Mouse (Mus musculus): ENCODE results near the gene Smpd3.

Smpd3 gene

DNA sequence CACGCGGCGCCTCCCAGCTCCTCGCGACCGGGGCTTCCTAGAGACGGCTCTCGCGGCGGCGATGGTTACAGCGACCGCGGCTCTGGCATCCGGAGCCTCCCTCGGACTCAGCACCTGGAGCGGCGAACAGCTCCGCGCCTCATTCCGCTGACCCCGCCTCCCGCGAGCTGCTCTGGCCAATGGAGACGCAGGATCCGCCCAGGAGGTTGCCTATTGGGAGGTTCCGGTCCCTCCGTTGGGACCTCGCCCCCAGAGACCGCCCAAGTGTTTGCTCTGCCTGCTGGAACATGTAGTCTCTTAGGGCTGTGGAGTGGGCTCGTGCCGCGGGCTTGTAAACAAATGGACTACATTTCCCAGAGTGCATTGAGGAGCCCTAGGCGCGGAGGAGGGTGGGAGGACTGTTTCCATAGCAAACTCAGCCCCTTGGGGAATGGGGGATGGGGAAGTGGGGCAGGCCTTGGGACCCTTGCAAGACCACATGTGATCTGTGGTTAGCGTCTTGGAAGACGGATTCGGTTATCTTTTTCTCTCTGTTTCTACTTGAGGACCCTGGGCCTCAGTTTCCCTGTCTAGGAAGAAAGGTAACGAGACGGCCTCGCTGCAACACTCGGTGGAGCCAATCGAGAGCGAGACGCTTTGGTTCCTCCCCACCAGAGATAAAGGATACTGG is at the start of gene Smpd3:
Smpd3 (minus strand) TSS at position 137 of the 670 bp plus-strand sequence.
- DNase-seq (ENCODE audit: low read depth, low spot score): peak; percentile 98

DNA sequence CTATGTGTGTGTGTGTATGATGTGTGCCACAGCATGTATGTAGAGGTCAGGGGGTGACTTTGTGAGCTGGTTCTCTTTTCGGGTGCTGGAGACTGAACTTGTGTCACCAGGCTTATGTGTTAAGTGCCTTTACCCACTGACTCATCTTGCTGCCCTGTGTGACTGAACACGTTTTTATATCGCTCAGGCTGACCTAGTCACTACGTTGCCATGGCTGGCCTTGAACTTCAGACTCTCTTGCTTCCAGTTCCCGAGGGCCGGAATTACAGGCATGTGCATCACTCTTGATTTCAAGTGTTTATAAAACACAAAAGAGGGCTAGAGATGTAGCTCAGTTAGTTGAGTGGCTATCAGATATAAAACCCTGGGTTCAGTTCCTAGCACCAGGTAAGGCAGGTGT is 43.2 kb upstream of the Smpd3 start:
- no peak for DNase-seq (ENCODE audit: low read depth, low spot score)

DNA sequence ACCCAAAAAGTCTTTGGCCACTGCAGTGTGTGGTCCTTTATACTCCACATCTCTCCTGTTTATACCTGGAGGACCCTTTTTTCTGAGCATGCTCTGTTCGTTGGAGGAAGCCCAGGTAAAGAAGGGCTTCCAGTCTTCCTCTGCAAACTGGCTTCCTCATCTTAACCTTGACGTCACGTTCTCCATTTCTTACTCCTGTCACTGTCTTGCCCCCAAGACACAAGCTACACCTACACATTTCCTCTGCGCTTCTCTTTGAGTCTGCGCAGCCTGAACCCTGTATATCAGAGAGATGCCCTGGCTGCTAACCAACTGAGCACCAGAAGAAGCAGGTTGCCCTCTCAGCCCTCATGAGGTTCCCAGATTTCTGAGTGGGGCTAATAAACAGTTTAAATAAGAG is 41.6 kb upstream of the Smpd3 start:
- no peak for DNase-seq (ENCODE audit: low read depth, low spot score)

DNA sequence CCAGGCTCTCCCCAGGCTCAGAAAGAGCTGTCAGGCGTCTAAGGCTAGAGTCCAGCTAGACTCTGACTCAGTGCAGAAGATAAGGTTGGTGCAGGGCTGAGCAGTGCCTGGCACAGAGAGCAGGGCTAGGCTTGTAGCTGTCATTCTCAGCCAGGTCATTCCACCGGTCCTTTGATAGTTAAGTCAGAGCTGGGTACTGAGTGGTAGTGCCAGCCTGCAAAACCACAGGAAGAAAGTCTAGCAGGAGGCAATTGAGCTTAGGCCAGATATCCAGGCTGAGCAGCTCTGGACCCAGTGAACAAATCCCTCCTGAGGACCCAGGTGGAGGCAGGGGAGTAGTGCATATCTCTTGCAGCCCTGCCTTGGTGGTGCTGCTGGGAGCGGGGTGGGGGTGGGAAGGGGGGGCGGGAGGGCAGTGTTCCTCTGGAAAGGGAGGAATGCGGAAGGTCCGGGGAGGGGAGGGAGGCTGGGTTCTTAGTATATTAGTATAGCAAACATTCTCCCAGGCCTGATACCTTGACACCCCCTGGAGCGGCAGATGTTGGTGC is 40.8 kb upstream of the Smpd3 start:
- no peak for DNase-seq (ENCODE audit: low read depth, low spot score)

DNA sequence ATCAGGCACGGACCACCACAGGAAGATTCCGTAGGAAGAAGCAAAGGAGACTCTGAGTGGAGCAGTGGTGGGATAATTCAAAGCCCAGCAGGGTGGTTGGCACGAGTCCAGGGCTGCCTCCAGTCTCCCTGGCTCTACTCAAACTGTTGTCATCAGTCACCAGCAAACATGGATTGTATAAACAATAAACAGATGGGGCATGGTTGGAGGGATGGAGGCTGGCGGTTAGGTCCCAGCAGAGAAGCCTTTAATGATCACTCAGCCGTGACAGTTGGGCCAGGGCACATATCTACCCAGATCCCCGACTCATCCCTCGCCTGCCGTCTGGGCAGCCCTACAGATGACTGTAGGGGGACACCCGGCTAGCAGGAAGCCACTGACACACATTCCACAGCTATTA is 39.1 kb upstream of the Smpd3 start:
- no peak for DNase-seq (ENCODE audit: low read depth, low spot score)

DNA sequence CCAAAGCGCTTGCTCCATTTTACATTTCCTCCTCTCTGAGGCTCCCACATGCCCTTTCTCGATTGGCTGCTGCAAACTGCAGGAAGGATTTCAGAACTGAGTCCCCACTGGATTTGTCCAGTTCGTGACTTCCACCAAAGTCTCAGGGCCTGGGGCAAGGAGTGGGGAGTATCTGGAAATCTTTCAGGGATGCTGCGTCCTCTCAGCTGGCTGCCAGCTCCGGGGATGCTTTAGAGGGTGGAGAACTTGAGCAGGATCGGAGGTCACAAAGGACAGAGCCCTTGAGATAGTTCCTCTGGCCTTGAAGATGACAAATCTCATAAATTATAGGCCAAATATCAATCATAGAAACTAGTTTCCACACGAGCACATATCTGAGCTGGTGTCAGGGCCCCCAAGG is 38.2 kb upstream of the Smpd3 start:
- DNase-seq (ENCODE audit: low read depth, low spot score): no peak

DNA sequence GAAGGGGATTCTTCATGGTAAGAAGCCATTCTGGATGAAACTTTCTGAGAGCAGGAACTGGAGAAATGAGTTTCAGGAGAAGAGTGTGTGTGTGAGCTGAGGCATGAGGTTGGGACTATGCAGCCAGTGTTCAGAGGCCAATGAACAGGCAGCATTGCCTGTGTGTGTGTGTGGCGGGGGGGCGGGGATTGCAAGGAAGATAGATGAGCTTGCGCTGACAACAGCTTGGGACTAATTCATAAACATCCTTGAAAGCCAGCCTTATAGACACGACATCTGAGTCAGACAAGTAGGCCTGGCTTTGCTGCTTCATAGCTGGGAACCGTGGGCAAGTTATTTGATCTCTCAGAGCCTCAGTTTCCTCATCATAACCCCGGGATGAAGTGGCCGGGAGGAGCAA is 31.3 kb upstream of the Smpd3 start:
- no peak for DNase-seq (ENCODE audit: low read depth, low spot score)

DNA sequence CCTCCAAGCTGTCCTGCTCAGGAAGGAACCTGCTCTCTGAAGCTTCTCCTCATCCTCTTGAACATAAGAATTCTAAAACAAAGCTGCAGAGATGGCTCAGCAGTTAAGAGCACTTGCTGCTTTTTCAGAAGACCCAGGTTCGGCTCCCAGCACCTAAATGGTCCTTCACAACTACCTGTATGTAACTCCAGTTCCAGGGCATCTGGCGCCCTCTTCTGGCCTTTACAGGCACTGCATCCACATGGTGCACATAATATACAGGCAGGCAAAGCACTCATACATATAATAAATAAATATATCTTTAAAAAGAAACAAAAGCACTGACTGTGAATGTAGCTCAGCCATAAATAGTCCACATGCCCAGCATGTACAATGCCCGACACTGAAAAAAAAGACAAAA is 30.7 kb upstream of the Smpd3 start:
- no peak for DNase-seq (ENCODE audit: low read depth, low spot score)

DNA sequence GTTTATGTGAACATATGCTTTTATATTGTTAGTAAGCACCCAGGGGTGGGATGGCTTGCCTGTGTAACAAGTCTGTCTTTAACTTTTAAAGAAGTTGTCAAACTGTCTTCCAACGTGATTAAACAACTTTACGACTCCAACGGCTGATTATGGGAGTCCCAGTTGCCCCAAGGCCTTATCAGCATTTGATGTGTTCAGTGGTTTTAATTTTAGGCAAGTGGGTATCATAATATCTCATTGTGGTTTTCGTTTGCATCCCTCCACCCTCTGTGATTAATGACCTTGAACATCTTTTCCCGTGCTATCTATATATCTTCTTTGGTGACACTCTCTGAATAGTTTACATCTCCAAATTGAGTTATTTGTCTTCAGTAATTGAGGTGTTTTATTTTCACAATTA is 27.0 kb upstream of the Smpd3 start:
- DNase-seq (ENCODE audit: low read depth, low spot score): no peak

DNA sequence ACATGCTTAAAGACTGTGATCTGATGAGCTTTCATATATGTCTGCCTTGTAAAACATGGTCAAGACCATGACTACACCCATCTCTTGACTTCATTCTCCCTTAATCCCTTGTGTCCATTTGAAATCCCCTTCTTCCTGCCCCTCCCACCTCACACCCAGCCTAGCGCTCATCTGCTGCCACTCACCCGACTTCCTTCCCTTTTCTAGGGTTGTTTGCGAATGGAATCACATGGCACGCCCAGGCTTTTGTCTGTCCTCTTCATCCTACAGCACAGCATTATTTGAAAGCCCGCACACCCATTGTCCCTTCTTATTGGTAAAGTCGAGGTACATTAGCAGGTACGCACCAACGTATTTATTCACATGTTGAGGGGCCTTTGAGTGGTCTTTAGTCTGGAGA is 26.5 kb upstream of the Smpd3 start:
- DNase-seq (ENCODE audit: low read depth, low spot score): no peak

DNA sequence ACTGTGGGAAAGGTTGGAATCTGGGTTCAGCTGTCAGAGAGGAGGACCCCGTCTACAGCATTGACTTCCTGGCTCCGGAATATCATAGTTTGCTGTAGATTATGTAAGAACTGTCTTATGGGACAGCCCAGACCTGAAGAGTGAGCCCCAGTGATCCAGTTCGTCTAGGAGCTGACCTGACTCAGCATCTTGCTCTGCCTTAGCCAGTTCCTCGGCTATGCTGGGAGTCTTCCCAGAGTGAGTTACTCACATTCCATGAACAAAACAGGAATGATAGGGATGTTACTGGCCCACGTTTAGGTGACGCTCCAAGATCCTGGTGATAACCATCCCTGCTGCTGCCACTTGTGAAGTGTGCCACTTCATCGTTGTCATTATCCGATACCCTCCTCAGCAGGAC is 25.5 kb upstream of the Smpd3 start:
- no peak for DNase-seq (ENCODE audit: low read depth, low spot score)

DNA sequence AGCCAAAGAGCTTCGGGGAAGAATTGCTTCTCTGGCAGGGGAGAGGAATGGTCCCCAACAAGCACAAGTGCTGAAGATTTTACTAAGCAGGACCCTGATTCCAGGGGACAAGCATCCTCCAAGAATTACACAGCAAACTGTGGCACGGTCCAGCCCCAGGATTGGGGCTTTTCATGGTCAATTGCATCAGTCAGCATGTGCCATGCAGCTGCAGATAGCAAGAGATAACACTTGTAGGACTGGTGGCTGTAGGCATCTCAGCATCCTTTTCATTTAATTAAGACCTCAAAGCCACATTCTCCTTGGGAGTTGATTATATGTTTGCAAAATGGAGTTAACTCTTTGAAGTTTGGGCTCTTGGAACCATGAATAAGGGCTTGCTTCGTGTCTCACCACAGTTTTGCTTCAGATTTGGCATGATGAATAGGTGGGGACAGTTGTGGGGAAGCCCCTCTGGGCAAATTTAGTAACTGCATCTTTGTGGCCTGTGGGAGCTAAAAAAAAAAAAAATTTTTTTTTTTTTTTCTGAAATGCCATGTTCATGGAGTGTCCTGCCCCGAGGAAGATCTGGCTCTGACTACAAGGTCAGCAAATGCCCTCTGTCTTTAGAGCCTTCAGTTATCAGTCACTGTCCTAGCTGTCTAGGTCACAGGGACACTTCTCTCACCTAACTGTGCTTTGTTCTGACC is 22.0 kb upstream of the Smpd3 start:
- DNase-seq (ENCODE audit: low read depth, low spot score): no peak

DNA sequence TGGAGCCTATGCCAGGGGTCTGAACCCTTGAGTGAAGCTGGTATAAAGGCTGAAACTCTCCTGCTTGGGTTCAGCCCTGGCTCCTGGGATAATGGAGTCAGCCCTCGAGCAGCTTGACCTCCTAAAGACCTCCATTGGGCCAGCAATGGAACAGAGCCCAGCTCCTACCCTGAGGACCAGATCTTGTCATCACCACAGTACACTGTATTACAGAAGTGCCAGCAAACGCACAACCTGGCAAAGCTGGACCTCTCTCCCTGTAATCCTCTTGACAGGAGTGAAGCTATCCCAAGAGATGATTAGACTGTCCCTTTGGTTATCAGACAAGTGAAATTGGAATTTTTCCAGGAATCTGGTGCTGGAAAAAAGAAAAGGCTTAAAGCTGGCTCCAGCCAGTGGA is 13.3 kb upstream of the Smpd3 start:
- DNase-seq (ENCODE audit: low read depth, low spot score): no peak

DNA sequence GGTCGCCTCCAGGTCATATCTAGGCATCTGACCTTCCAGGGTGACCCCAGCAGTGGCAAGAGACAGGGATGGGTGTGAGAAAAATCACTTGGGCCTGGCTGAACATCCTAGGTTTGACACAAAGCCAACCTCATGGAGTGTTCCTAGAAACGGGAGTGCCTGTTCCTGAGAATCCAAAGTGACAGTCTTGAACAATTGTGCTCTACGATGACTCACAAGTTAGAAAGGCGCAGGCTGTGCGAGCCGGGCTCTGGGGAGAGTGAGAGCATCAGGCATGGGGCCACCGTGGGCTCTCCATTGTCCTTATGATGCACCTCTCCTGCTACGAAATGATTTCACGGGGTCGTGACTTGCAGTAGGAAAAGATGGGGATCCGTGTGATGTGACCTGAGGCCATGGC is 11.6 kb upstream of the Smpd3 start:
- no peak for DNase-seq (ENCODE audit: low read depth, low spot score)

DNA sequence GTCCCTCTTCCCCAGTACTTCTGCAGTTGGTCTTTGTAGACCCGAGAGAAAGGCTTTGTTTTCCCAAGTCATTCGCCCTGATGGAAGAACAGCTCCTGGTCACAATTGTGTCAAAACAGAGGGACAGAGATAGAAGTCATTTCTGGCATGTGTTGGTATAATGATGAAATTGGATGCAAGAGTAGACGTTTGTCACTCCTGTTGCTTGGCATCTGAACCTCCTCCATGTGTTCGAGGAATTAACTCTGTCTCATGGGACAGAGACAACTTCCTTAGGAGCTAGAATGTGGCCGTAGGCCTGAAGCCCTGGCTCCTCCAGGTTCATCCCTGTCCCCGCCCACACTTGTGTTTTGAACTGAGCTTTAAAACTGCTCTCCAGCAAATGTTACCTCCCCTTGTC is 8.3 kb upstream of the Smpd3 start:
- no peak for DNase-seq (ENCODE audit: low read depth, low spot score)

DNA sequence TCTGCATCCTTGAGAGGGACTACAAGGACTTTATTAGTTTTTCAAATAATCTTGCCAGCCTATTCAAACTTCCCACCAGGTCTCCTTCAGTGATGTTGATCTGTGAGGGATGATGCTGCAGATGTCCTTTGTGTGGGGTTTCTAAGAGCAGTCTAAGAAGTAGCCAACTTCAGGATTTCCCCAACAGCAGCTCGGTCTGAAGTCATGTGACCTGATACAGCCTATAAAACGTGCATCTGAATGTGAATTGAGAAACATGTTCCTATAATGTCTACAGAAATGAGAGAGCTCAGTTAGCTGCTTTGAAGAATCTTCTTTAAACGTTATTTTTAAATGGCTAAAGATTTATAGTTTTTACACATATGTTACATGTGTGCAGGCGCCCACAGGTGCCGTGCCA is 5.7 kb upstream of the Smpd3 start:
- no peak for DNase-seq (ENCODE audit: low read depth, low spot score)

DNA sequence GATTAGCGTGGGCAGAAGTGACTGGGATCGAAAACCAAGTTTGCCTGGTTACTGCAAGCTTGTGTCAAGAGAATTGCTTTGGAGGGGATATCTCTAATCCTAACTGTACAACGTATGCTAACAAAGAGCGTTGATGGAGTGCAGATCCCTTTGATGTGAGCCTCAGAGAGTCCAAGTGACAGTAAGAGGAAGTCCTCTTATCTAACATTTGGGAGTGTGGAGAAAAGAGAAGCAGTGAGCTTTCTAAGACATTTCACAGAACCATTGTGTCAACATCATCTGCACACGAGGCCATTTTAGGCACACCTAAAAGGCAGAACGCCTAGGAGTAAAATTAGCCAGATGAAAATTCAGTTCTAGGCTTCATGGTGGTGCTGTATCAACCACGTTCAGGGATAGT is 5.0 kb upstream of the Smpd3 start:
- DNase-seq (ENCODE audit: low read depth, low spot score): no peak

DNA sequence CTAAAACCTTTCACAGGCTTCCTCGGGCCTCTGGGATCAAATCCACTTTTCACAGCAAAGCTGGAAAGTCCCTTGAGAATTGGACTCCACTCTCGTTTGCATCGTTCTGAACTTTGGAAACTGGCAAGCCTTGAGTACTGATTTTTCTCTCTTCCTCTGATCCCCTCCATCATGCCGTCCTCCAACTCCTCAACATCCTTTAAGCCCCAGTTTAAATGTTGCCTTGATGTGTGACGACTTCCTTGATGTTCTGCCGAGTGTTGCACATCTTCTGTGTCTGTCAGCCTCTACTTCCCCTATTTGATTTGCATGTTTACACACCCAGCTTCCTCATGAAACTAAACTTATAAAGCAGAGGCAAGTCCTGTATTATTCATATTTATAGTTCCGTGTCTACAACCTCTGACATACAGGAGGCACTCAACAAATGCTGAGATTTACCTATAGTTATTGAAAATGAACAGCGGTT is 987 bp upstream of the Smpd3 start:
- DNase-seq (ENCODE audit: low read depth, low spot score): no peak

DNA sequence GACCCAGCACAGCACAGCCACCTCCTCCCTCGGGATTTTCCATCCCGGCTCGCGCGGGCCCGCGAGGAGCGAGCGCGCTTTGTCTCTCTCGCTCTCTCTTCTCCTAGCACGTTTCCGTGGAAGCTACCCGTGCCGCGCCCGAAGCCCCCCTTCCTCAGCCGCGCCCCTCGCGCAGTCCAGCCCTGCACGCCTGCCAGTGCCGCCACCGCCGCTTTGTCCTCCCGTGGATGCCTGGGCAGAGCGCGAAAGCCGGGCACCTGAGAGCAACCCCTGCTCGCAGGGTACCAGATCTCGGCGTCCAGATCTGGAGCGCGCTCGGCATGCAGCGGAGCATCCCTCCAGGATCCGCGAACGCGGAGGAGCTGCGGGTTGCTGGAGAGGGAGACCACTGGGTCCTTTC is 1.2 kb downstream of the Smpd3 start:
- no peak for DNase-seq (ENCODE audit: low read depth, low spot score)

DNA sequence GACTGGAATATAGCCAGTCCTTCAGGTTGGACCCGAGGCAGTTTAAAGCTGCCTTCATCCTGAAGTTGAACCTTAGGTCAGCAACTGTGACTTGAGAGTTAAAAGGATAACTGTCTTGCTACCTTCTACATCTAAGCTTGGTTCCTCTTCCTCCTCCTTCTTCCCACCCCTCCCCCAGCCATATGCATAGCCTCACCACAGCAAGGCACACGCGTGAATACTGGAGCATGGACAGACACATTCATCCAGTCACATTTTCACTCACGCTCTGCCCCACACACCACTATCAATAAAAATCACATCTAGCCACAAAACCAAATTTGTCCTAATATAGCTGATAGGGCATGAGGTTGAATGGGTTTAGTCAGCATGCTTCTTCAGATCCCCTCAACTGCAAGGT is 1.8 kb downstream of the Smpd3 start:
- no peak for DNase-seq (ENCODE audit: low read depth, low spot score)

DNA sequence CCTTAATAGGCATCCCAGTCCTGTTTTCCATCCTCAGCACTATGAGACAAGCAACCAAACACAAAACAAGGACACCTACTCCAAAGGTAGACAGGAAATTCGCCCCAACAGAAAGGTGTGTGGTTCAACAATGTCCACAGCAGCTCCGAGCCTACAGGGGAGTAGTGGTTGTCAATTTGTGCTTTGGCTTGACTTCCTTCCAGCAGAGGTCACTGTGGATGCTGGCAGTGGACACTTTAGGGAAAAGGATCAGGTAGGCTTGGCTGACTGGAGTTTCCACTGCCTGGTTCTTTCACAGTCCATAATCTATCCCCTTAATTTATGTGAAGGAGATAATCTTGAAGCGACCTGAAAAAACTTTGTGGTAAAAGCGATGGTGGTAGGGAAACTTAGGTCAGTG is 2.6 kb downstream of the Smpd3 start:
- no peak for DNase-seq (ENCODE audit: low read depth, low spot score)

DNA sequence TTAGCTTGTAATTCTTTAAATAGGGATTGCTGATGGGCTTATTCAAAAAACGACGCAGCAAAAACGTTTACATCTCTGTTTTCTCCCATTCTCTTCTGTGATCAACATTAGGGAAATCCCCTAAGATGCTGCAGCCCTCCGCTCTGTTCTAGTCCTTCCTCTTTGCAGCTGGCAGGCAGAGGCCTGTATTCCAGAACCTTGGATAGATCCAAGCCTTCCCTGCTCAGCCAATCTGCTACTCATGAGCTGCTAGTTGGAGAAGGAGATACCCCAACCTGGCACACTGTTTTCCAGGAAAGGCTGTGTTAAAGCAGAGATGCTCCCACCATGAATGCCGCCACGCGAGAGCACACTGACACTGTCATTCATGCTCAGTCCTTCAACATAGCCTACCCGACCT is 4.4 kb downstream of the Smpd3 start:
- DNase-seq (ENCODE audit: low read depth, low spot score): peak; percentile 16

DNA sequence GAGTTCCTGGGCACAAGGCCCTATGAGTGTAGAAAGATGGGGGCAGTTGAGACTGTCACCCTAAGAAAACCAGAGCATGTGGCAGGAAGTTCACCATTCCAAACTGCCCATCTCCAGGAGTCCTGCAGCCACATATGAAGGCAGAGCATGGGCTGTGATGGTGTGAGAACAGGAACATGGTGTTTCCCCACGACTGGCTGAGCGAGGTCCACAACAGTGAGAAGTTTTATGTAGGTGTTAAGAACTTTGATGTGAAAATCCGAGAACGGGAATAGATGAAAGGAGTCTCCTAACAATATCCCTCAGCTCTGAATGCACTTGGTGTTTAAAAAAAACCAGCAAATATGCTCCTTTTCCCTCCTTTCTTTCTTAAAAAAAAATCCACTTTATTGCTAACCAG is 5.3 kb downstream of the Smpd3 start:
- DNase-seq (ENCODE audit: low read depth, low spot score): no peak

All from embryo, embryonic 11.5 days (tissue).